Mouse (Mus musculus) lung, postnatal 0 days (tissue): ENCODE data around the gene Samd4b. TPM values are rescaled to one million over a fixed set of nuclear protein-coding genes. Genes with fewer than 3 reads are reported as not detected.

ENCODE experiments used
- ATAC-seq: fragments of 200-750 bp; cut with Nextera tagmentation; 2 replicates; pipeline ENCODE4 v1.8.0; 2017; ENCODE audit warnings: moderate library complexity
- DNase-seq: peaks from one replicate; pipeline ENCODE4 v3.0.0-alpha.2; 2016; ENCODE audit warnings: low spot score
- H3K27ac ChIP-seq: fragments of 300-500 bp; sonication (generic); 2 replicates; pipeline ENCODE4 v1.5.1; 2014; ENCODE audit warnings: antibody characterized with exemption, mild to moderate bottlenecking, low read length, mixed read lengths
- H3K27me3 ChIP-seq: fragments of 300-500 bp; sonication (generic); replicated peaks from 2 replicates; pipeline ENCODE4 v1.6.1; 2014; ENCODE audit warnings: low read length, mixed read lengths; ENCODE audit not compliant: insufficient read depth
- H3K36me3 ChIP-seq: fragments of 300-500 bp; sonication (generic); 2 replicates; pipeline ENCODE4 v1.6.1; 2014; ENCODE audit warnings: low read length, mixed read lengths; ENCODE audit not compliant: insufficient read depth
- H3K4me1 ChIP-seq: fragments of 300-500 bp; sonication (generic); 2 replicates; pipeline ENCODE4 v1.6.1; 2014; ENCODE audit warnings: antibody characterized with exemption, low read depth, low read length, mixed read lengths; ENCODE audit not compliant: insufficient read depth
- H3K4me2 ChIP-seq: fragments of 300-500 bp; sonication (generic); replicated peaks from 2 replicates; pipeline ENCODE4 v1.6.1; 2014; ENCODE audit warnings: low read depth, mild to moderate bottlenecking, low read length, moderate library complexity, mixed read lengths
- H3K4me3 ChIP-seq: fragments of 300-500 bp; sonication (generic); 2 replicates; pipeline ENCODE4 v1.5.1; 2014; ENCODE audit warnings: low read depth, low read length
- H3K9ac ChIP-seq: fragments of 300-500 bp; sonication (generic); replicated peaks from 2 replicates; pipeline ENCODE4 v1.6.1; 2014; ENCODE audit warnings: low read depth, mild to moderate bottlenecking
- H3K9me3 ChIP-seq: fragments of 300-500 bp; sonication (generic); 2 replicates; pipeline ENCODE4 v1.6.1; 2016; ENCODE audit warnings: low read length, mixed read lengths
- CTCF ChIP-seq: IDR thresholded peaks from 2 replicates; pipeline ENCODE4 v1.5.1; 2016; ENCODE audit warnings: antibody characterized with exemption, mild to moderate bottlenecking
- EP300 ChIP-seq: IDR thresholded peaks from 2 replicates; pipeline ENCODE4 v1.6.1; 2016; ENCODE audit warnings: antibody characterized with exemption, mild to moderate bottlenecking, control low read depth
- WGBS: fragments of 180-500 bp; shearing (Covaris S2); extraction: QIAGEN DNeasy Blood & Tissue Kit; methylation state at CpG from one replicate; pipeline ENCODE4 v1.1.7; 2014; 5-methylcytosine and 5-hydroxymethylcytosine counted together
- microRNA-seq: library from miRNA; unstranded; fragments of <30 nt; microRNA quantifications from one replicate; pipeline ENCODE4, GENCODE M21; 2016
- polyA plus RNA-seq: library from polyadenylated mRNA; unstranded; fragments of >200 nt; fragmentation: Nextera tagmentation; extraction: Ambion mirVana; gene quantifications from 2 replicates; pipeline ENCODE4 v1.2.1, GENCODE M21; 2015

Gene Samd4b
- polyA plus RNA-seq, 1 experiment from 2014 or later: 13.4 TPM

DNA sequence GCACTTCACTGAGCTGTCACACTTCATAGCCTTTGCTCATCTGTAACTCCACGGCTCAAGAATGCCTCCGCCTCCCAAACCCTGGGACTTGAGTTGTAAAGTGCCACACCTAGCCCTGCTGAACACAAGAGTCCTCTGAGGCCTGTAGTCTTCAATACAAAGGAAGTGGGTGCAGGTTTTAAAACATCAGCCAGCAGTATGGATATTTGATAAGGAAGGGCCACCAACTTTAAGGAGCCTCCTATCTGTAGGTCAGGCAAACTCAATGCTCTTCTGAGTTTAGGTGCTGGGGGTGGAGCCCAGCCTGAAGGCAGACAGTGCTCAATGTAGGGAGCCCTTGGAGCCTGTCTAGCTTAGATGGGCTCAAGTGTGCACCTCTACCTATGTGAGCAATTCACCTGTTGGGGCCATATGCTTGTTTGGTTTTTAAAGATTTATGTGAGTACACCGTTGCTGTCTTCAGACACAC is 243.8 kb downstream of the Samd4b start:
- no peak for ATAC-seq
- Histone ChIP-seq H3K9ac (no peak overlapping the region), H3K9me3 (no peaks in the 10 kb centered on the region), H3K4me1 (peaks cover 25% of the 10 kb centered on the region), H3K4me2 (no peak overlapping the region), H3K27ac (no peak overlapping the region), H3K27me3 (no peaks in the 10 kb centered on the region), H3K36me3 (0 out of 2 replicates have a peak, but pooled peaks cover 6% of the 10 kb centered on the region), H3K4me3 (no peak overlapping the region)
- DNase-seq: no peak
- no peak for TF ChIP-seq CTCF
- no peak for TF ChIP-seq EP300
- 77% methylated on average over 3 of the region's 3 CpGs for WGBS

DNA sequence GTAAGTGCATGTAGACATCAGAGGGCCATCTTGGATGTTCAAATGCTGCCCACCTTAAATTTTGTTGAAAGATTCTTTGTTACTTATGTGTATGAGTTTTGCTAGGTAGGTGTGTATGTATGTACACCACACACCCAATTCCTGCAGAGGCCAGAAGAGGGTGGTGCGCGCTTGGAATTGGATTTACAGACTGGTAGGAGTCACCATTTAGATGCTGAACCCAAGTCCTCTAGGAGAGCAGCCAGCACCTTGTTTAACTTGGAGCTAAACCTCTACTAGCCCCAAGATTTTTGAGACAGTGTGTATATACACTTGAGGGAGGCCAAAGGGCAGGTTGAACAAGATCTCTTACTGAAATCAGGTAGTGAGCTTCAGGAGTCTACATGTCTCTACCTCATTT is 244.7 kb downstream of the Samd4b start:
- no peaks in the 10 kb centered on the region for H3K27me3 ChIP-seq
- TF ChIP-seq CTCF: peak; percentile 41
- TF ChIP-seq EP300: no peak
- no peak overlapping the region for H3K27ac ChIP-seq
- H3K9me3 ChIP-seq: no peaks in the 10 kb centered on the region
- no peak overlapping the region for H3K4me3 ChIP-seq
- 0 out of 2 replicates have a peak, but pooled peaks cover 6% of the 10 kb centered on the region for H3K36me3 ChIP-seq
- H3K9ac ChIP-seq: no peak overlapping the region
- no peak for ATAC-seq
- H3K4me2 ChIP-seq: no peak overlapping the region
- 92% methylated on average over 2 of the region's 2 CpGs for WGBS
- no peak for DNase-seq
- peaks cover 25% of the 10 kb centered on the region for H3K4me1 ChIP-seq

DNA sequence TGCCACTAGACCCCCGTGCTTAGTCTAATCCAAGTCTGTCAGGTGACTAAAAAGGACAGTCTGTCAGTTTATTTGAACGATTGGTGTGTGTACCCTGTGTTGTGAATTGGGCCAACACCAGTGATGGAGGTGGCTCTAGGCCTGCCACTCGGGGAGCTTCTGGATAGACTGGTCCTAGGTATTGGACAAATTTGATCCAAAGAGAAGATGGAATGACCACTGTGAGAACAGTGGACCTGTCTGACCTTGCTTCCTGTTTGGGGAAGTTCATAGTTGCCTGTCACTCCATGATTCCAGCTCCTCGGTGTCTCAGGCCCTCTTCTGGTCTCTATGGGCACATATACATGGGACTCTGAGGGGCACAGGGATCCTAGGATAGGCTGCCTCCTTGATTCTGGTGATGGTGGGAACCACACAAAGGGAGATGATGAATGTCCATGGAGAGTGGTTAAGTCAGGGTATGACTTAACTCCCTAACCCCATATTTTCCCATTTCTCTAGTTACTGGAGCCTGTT is 246.2 kb downstream of the Samd4b start:
- H3K4me3 ChIP-seq: peak overlapping the region; percentile 88
- peak overlapping the region; percentile 96 for H3K9ac ChIP-seq
- 18% methylated on average over 4 of the region's 4 CpGs for WGBS
- DNase-seq (no peak), ATAC-seq (no peak)
- no peaks in the 10 kb centered on the region for H3K9me3 ChIP-seq
- no peak for TF ChIP-seq EP300
- peak; percentile 23 for TF ChIP-seq CTCF
- peak overlapping the region; percentile 89 for H3K4me2 ChIP-seq
- H3K36me3 ChIP-seq: 0 out of 2 replicates have a peak, but pooled peaks cover 6% of the 10 kb centered on the region
- H3K27me3 ChIP-seq: no peaks in the 10 kb centered on the region
- peaks cover 13% of the 10 kb centered on the region for H3K4me1 ChIP-seq
- no peak overlapping the region for H3K27ac ChIP-seq

DNA sequence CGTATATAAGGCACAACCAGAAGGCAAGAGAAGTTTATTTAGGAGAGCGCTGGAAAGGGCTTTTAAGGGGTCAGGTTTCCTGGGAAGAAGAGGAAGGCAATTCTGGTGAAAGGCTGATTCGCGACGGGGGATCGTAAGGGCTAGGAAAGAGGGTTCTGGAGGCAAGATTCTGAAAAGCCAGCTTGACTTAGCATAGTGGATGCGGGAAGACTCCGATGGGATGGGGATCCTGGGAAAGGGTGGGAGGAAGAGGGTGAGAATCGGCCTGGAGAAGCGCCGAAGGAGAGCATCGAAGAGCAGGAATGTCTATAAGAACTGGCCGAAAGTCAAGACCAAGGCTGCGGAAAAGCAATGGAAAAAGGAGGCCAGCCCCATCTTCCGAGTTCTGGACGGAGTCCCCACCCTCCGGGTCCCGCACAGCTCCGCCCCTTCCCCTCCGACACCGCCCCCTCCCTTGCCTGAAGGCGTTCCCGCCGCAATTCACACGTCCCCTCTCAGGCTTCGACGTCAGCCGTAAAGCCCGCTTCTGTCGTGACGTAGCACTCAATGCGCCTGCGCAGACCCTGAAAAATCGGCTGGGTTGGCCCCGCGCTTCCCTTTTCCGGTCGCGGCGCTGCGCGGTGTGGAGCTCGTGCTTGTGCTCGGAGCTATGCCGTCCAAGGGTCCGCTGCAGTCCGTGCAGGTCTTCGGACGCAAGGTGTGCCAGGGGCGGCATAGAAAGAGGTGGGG is 247.6 kb downstream of the Samd4b start, which contains the start of gene Rps16:
Gene Rps16 (plus strand): TSS at position 498 of the 729 bp plus-strand sequence.
- WGBS: 1% methylated on average over 44 of the region's 50 CpGs
- Histone ChIP-seq H3K4me3 (peak within 1 kb of the TSS; percentile 88), H3K27ac (peak within 1 kb of the TSS; percentile 90), H3K4me1 (peaks cover 12% of the 10 kb centered on the region; the same call in 1 of the 2 replicates), H3K9me3 (no peaks in the 10 kb centered on the region), H3K9ac (peak within 1 kb of the TSS; percentile 96), H3K4me2 (peak within 1 kb of the TSS; percentile 89), H3K36me3 (0 out of 2 replicates have a peak, but pooled peaks cover 6% of the 10 kb centered on the region), H3K27me3 (no peaks in the 10 kb centered on the region)
- no peak for TF ChIP-seq CTCF
- ATAC-seq (peak; percentile 97), DNase-seq (peak; percentile 99)

Small RNAs within 50 kb of the gene (microRNA-seq; reads per million reads assigned to microRNA genes)
- 1.5 reads per million for gene Mir7049

Other genes with a start within 250 kb of the Samd4b start
- 623 and 695 TPM in 2 replicates for gene Rps16, start 247.5 kb downstream of the Samd4b start, polyA plus RNA-seq
- gene Plekhg2, start 225.5 kb downstream of the Samd4b start, polyA plus RNA-seq: 22.4 and 26.7 TPM in 2 replicates
- gene Zfp36, start 217.9 kb downstream of the Samd4b start, polyA plus RNA-seq: 48.3 and 55.7 TPM in 2 replicates
- gene Med29, start 205.4 kb downstream of the Samd4b start, polyA plus RNA-seq: 29.9 and 30.2 TPM in 2 replicates
- 49.1 and 55.0 TPM in 2 replicates for gene Paf1, start 205.2 kb downstream of the Samd4b start, polyA plus RNA-seq
- 81.0 and 83.1 TPM in 2 replicates for gene Gmfg, start 160.7 kb downstream of the Samd4b start, polyA plus RNA-seq
- gene Lrfn1, start 146.2 kb downstream of the Samd4b start, polyA plus RNA-seq: 0.97 and 1.4 TPM in 2 replicates
- gene Ifnl2, start 87.7 kb downstream of the Samd4b start, polyA plus RNA-seq: not detected in 2 replicates
- not detected in 2 replicates for gene Ifnl3, start 75.3 kb downstream of the Samd4b start, polyA plus RNA-seq
- gene Sycn, start 57.3 kb downstream of the Samd4b start, polyA plus RNA-seq: not detected in 2 replicates
- gene Nccrp1, start 50.9 kb downstream of the Samd4b start, polyA plus RNA-seq: not detected in 2 replicates
- gene Pak4, start within 50 bp of the Samd4b start, polyA plus RNA-seq: 36.3 and 38.2 TPM in 2 replicates
- not detected in 2 replicates for gene Acp7, start 33.2 kb upstream of the Samd4b start, polyA plus RNA-seq
- gene Fbxo27, start 94.7 kb upstream of the Samd4b start, polyA plus RNA-seq: 2.3 and 2.8 TPM in 2 replicates
- gene Fbxo17, start 118.7 kb upstream of the Samd4b start, polyA plus RNA-seq: 10.9 and 11.0 TPM in 2 replicates
- gene Mrps12, start 143.7 kb upstream of the Samd4b start, polyA plus RNA-seq: 99.7 and 101 TPM in 2 replicates
- gene Sars2, start 143.8 kb upstream of the Samd4b start, polyA plus RNA-seq: 6.0 and 7.0 TPM in 2 replicates
- not detected in 2 replicates for gene Ccer2, start 158.0 kb upstream of the Samd4b start, polyA plus RNA-seq
- 55.4 and 57.1 TPM in 2 replicates for gene Sirt2, start 168.6 kb upstream of the Samd4b start, polyA plus RNA-seq
- gene Nfkbib, start 169.4 kb upstream of the Samd4b start, polyA plus RNA-seq: 42.3 and 42.7 TPM in 2 replicates
- 10.2 and 12.9 TPM in 2 replicates for gene Rinl, start 190.8 kb upstream of the Samd4b start, polyA plus RNA-seq
- 151 and 154 TPM in 2 replicates for gene Hnrnpl, start 210.4 kb upstream of the Samd4b start, polyA plus RNA-seq
- gene Ech1, start 227.1 kb upstream of the Samd4b start, polyA plus RNA-seq: 287 and 308 TPM in 2 replicates
- gene Lgals4, start 235.7 kb upstream of the Samd4b start, polyA plus RNA-seq: 14.9 and 15.6 TPM in 2 replicates